Mouse (Mus musculus): ENCODE measurements at regions not wholly inside any gene's neighbourhood (a gene's known extent, or its start where the extent isn't known, plus 50 kb on each side); places are given as distances from the start of the nearest gene placed in this dataset.
"Not testable (repeated sequence)": the region's sequence is repeated elsewhere in the genome, so short reads cannot be mapped to it uniquely, and the experiment has no call there.

- ATAC-seq (replicated peaks; ENCODE audit: poor library complexity), result no peak
Measured at GRCm38 (mm10) chr4:81621391-81622137, 178.9 kb upstream of the Mpdz start.

GRCm38 (mm10) chr4:81617191-81617590 is 174.6 kb upstream of the Mpdz start:
- ATAC-seq (replicated peaks; ENCODE audit: poor library complexity), result no peak

- no peak for ATAC-seq (replicated peaks; ENCODE audit: poor library complexity)
Measured at GRCm38 (mm10) chr4:81611191-81611590, 168.6 kb upstream of the Mpdz start.

- no peak for ATAC-seq (replicated peaks; ENCODE audit: poor library complexity)
Measured at GRCm38 (mm10) chr4:81600396-81600795, 157.8 kb upstream of the Mpdz start.

- ATAC-seq (replicated peaks; ENCODE audit: poor library complexity), result no peak
Measured at GRCm38 (mm10) chr4:81597390-81597789, 154.8 kb upstream of the Mpdz start.

GRCm38 (mm10) chr4:81593431-81593830 is 150.8 kb upstream of the Mpdz start:
- ATAC-seq (replicated peaks; ENCODE audit: poor library complexity), result not testable (repeated sequence)

- ATAC-seq (replicated peaks; ENCODE audit: poor library complexity), result no peak
Measured at GRCm38 (mm10) chr4:81582546-81582945, 139.9 kb upstream of the Mpdz start.

GRCm38 (mm10) chr4:81580553-81580952 is 137.9 kb upstream of the Mpdz start:
- no peak for ATAC-seq (replicated peaks; ENCODE audit: poor library complexity)

- no peak for ATAC-seq (replicated peaks; ENCODE audit: poor library complexity)
Measured at GRCm38 (mm10) chr4:81579389-81580110, 136.9 kb upstream of the Mpdz start.

GRCm38 (mm10) chr4:81578981-81579380 is 136.4 kb upstream of the Mpdz start:
- no peak for ATAC-seq (replicated peaks; ENCODE audit: poor library complexity)

GRCm38 (mm10) chr4:81573771-81574170 is 131.2 kb upstream of the Mpdz start:
- no peak for ATAC-seq (replicated peaks; ENCODE audit: poor library complexity)

- ATAC-seq (replicated peaks; ENCODE audit: poor library complexity), result no peak
Measured at GRCm38 (mm10) chr4:81570736-81571135, 128.1 kb upstream of the Mpdz start.

GRCm38 (mm10) chr4:81569531-81569930 is 126.9 kb upstream of the Mpdz start:
- ATAC-seq (replicated peaks; ENCODE audit: poor library complexity), result no peak

- ATAC-seq (replicated peaks; ENCODE audit: poor library complexity), result no peak
Measured at GRCm38 (mm10) chr4:81568404-81568803, 125.8 kb upstream of the Mpdz start.

GRCm38 (mm10) chr4:81567928-81568327 is 125.3 kb upstream of the Mpdz start:
- no peak for ATAC-seq (replicated peaks; ENCODE audit: poor library complexity)

- ATAC-seq (replicated peaks; ENCODE audit: poor library complexity), result no peak
Measured at GRCm38 (mm10) chr4:81566526-81566925, 123.9 kb upstream of the Mpdz start.

GRCm38 (mm10) chr4:81565422-81566395 is 123.1 kb upstream of the Mpdz start:
- no peak for ATAC-seq (replicated peaks; ENCODE audit: poor library complexity)

GRCm38 (mm10) chr4:81564446-81564845 is 121.8 kb upstream of the Mpdz start:
- ATAC-seq (replicated peaks; ENCODE audit: poor library complexity), result 0 out of 2 replicates have a peak, but pooled peaks have one; percentile 14

- ATAC-seq (replicated peaks; ENCODE audit: poor library complexity), result no peak
Measured at GRCm38 (mm10) chr4:81563574-81563973, 121.0 kb upstream of the Mpdz start.

- ATAC-seq (replicated peaks; ENCODE audit: poor library complexity), result no peak
Measured at GRCm38 (mm10) chr4:81561453-81561852, 118.8 kb upstream of the Mpdz start.

GRCm38 (mm10) chr4:81550816-81551215 is 108.2 kb upstream of the Mpdz start:
- ATAC-seq (replicated peaks; ENCODE audit: poor library complexity), result no peak
